Mouse (Mus musculus): ENCODE results near the gene Gse1. TPM values are rescaled to one million over a fixed set of nuclear protein-coding genes. Genes with fewer than 3 reads are reported as not detected.
A peak's percentile ranks its signal among the peaks of the same experiment; 100 is the strongest.

The Gse1 gene
- polyA plus RNA-seq, 1 experiment from 2014 or later: 14.3 TPM

GRCm38 (mm10) chr8:120208113-120208512 is 20.1 kb upstream of the Gse1 start:
- no peak overlapping the region for H3K27ac ChIP-seq (ENCODE audit: low read depth)
- no peaks in the 10 kb centered on the region for H3K27me3 ChIP-seq (ENCODE audit: insufficient read depth, low read length)
- WGBS: 31% methylated on average over 11 of the region's 11 CpGs
- H3K4me3 ChIP-seq (ENCODE audit: low read depth, low read length): no peak overlapping the region
- no peak for TF ChIP-seq CTCF (IDR thresholded peaks at IDR 0.05; ENCODE audit: low read depth)
- no peak for DNase-seq
- no peak overlapping the region for H3K9ac ChIP-seq
- ATAC-seq (ENCODE audit: insufficient read depth): no peak
- H3K36me3 ChIP-seq (ENCODE audit: insufficient read depth): no peaks in the 10 kb centered on the region
- H3K4me2 ChIP-seq: no peak overlapping the region
- no peaks in the 10 kb centered on the region for H3K9me3 ChIP-seq (ENCODE audit: low read depth, low read length)
- H3K4me1 ChIP-seq (ENCODE audit: insufficient read depth): peaks cover 21% of the 10 kb centered on the region; the same call in 1 of the 2 replicates

GRCm38 (mm10) chr8:120211345-120211744 is 16.9 kb upstream of the Gse1 start:
- TF ChIP-seq CTCF (IDR thresholded peaks at IDR 0.05; ENCODE audit: low read depth): peak; percentile 55
- no peak overlapping the region for H3K4me3 ChIP-seq (ENCODE audit: low read depth, low read length)
- no peaks in the 10 kb centered on the region for H3K27me3 ChIP-seq (ENCODE audit: insufficient read depth, low read length)
- DNase-seq (peak; percentile 61), ATAC-seq (ENCODE audit: insufficient read depth) (peak; percentile 19; the same call in 1 of the 2 replicates)
- WGBS: 4% methylated on average over 4 of the region's 4 CpGs
- H3K4me1 ChIP-seq (ENCODE audit: insufficient read depth): peaks cover 12% of the 10 kb centered on the region
- H3K9me3 ChIP-seq (ENCODE audit: low read depth, low read length): no peaks in the 10 kb centered on the region
- H3K36me3 ChIP-seq (ENCODE audit: insufficient read depth): no peaks in the 10 kb centered on the region
- no peak overlapping the region for H3K27ac ChIP-seq (ENCODE audit: low read depth)
- H3K9ac ChIP-seq: no peak overlapping the region
- H3K4me2 ChIP-seq: no peak overlapping the region

- peaks cover 21% of the 10 kb centered on the region for H3K4me1 ChIP-seq (ENCODE audit: insufficient read depth)
- WGBS: 85% methylated on average over 7 of the region's 7 CpGs
- no peak overlapping the region for H3K4me2 ChIP-seq
- TF ChIP-seq CTCF (IDR thresholded peaks at IDR 0.05; ENCODE audit: low read depth): no peak
- no peak overlapping the region for H3K27ac ChIP-seq (ENCODE audit: low read depth)
- no peak for DNase-seq
- H3K27me3 ChIP-seq (ENCODE audit: insufficient read depth, low read length): no peaks in the 10 kb centered on the region
- no peak overlapping the region for H3K9ac ChIP-seq
- no peaks in the 10 kb centered on the region for H3K36me3 ChIP-seq (ENCODE audit: insufficient read depth)
- ATAC-seq (ENCODE audit: insufficient read depth): no peak
- H3K9me3 ChIP-seq (ENCODE audit: low read depth, low read length): no peaks in the 10 kb centered on the region
- H3K4me3 ChIP-seq (ENCODE audit: low read depth, low read length): no peak overlapping the region
These were observed 15.7 kb upstream of the Gse1 start for GRCm38 (mm10) chr8:120212596-120212995.

DNA sequence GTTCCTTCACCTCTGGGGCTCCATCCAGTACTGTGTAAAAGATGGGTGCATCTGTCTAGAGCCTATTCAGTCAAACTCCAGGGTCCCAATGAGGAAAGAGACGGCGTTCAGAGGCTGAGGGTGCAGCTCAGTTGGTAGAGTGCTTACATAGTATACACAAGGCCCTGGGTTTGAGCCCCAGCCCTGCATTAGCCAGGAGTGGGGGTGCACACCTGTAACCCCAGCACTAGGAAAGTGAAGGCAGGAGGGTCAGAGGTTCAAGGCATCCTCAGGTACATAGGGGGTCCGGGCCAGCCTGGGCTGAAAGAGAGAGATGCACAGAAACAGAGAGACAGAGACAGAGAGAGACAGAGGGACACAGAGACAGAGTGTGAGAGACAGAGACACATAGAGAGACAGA is 15.0 kb upstream of the Gse1 start:
- H3K27ac ChIP-seq (ENCODE audit: low read depth): no peak overlapping the region
- no peaks in the 10 kb centered on the region for H3K27me3 ChIP-seq (ENCODE audit: insufficient read depth, low read length)
- H3K9ac ChIP-seq: no peak overlapping the region
- DNase-seq (no peak), ATAC-seq (ENCODE audit: insufficient read depth) (no peak)
- no peak overlapping the region for H3K4me2 ChIP-seq
- H3K4me3 ChIP-seq (ENCODE audit: low read depth, low read length): no peak overlapping the region
- no peaks in the 10 kb centered on the region for H3K36me3 ChIP-seq (ENCODE audit: insufficient read depth)
- WGBS: 90% methylated on average over 3 of the region's 3 CpGs
- peaks cover 25% of the 10 kb centered on the region for H3K4me1 ChIP-seq (ENCODE audit: insufficient read depth)
- no peak for TF ChIP-seq CTCF (IDR thresholded peaks at IDR 0.05; ENCODE audit: low read depth)
- no peaks in the 10 kb centered on the region for H3K9me3 ChIP-seq (ENCODE audit: low read depth, low read length)

GRCm38 (mm10) chr8:120213939-120214338 is 14.3 kb upstream of the Gse1 start:
- no peak for DNase-seq
- H3K4me1 ChIP-seq (ENCODE audit: insufficient read depth): peaks cover 25% of the 10 kb centered on the region

GRCm38 (mm10) chr8:120215416-120216141 is 12.7 kb upstream of the Gse1 start:
- no peak for ATAC-seq (ENCODE audit: insufficient read depth)
- Histone ChIP-seq H3K4me1 (ENCODE audit: insufficient read depth) (peaks cover 25% of the 10 kb centered on the region), H3K4me2 (no peak overlapping the region), H3K27ac (ENCODE audit: low read depth) (peak overlapping the region; percentile 26; the same call in 1 of the 2 replicates), H3K9ac (no peak overlapping the region), H3K36me3 (ENCODE audit: insufficient read depth) (no peaks in the 10 kb centered on the region), H3K9me3 (ENCODE audit: low read depth, low read length) (no peaks in the 10 kb centered on the region), H3K27me3 (ENCODE audit: insufficient read depth, low read length) (no peaks in the 10 kb centered on the region), H3K4me3 (ENCODE audit: low read depth, low read length) (no peak overlapping the region)
- no peak for TF ChIP-seq CTCF (IDR thresholded peaks at IDR 0.05; ENCODE audit: low read depth)
- DNase-seq: no peak
- 28% methylated on average over 7 of the region's 7 CpGs for WGBS

More at GRCm38 (mm10) chr8:120213939-120214338, 14.3 kb upstream of the Gse1 start:
- Histone ChIP-seq H3K4me3 (ENCODE audit: low read depth, low read length) (no peak overlapping the region), H3K9me3 (ENCODE audit: low read depth, low read length) (no peaks in the 10 kb centered on the region), H3K36me3 (ENCODE audit: insufficient read depth) (no peaks in the 10 kb centered on the region), H3K27ac (ENCODE audit: low read depth) (no peak overlapping the region), H3K27me3 (ENCODE audit: insufficient read depth, low read length) (no peaks in the 10 kb centered on the region), H3K9ac (no peak overlapping the region), H3K4me2 (no peak overlapping the region)
- ATAC-seq (ENCODE audit: insufficient read depth): no peak
- 63% methylated on average over 5 of the region's 5 CpGs for WGBS
- no peak for TF ChIP-seq CTCF (IDR thresholded peaks at IDR 0.05; ENCODE audit: low read depth)

GRCm38 (mm10) chr8:120216855-120217830 is 11.1 kb upstream of the Gse1 start:
- Histone ChIP-seq H3K27me3 (ENCODE audit: insufficient read depth, low read length) (no peaks in the 10 kb centered on the region), H3K9me3 (ENCODE audit: low read depth, low read length) (no peaks in the 10 kb centered on the region), H3K9ac (no peak overlapping the region), H3K4me2 (0 out of 2 replicates have a peak overlapping the region, but pooled peaks have one; percentile 1), H3K4me1 (ENCODE audit: insufficient read depth) (peaks cover 20% of the 10 kb centered on the region; the same call in 1 of the 2 replicates), H3K4me3 (ENCODE audit: low read depth, low read length) (no peak overlapping the region), H3K27ac (ENCODE audit: low read depth) (peak overlapping the region; percentile 82), H3K36me3 (ENCODE audit: insufficient read depth) (no peaks in the 10 kb centered on the region)
- DNase-seq: peak; percentile 87
- peak; percentile 88 for ATAC-seq (ENCODE audit: insufficient read depth)
- TF ChIP-seq CTCF (IDR thresholded peaks at IDR 0.05; ENCODE audit: low read depth): no peak
- WGBS: 16% methylated on average over 13 of the region's 13 CpGs

All from lung, embryonic 14.5 days (tissue).